Mouse (Mus musculus) adrenal gland, postnatal 36 days (tissue): ENCODE measurements around the gene Tecpr2. TPM values are rescaled to one million over a fixed set of nuclear protein-coding genes. Genes with fewer than 3 reads are reported as not detected.
"Not testable (repeated sequence)": the region's sequence is repeated elsewhere in the genome, so short reads cannot be mapped to it uniquely, and the experiment has no call there.

ENCODE experiments used
- DNase-seq, 2 experiments: peaks; one replicate each; pipeline ENCODE4 v3.0.0; 2021; ENCODE audit warnings: mixed read lengths in 1 of 2
- long read RNA-seq, 2 experiments: library from polyadenylated mRNA; stranded (forward); transcript quantifications; one replicate each; pipeline ENCODE4 v2.0.0; 2021; ENCODE audit warnings: borderline sequencing depth in 2 of 2
- total RNA-seq, 2 experiments: library from RNA; stranded (reverse); gene quantifications; 2 replicates each; pipeline ENCODE4 v1.2.3; 2021

The Tecpr2 gene
- 10 to 100 TPM in 1 of 2 experiments, 1 to 10 TPM in 1; 9.6 to 10.3 TPM for total RNA-seq
- long read RNA-seq, experiment 1, partial matches to known transcripts: 0 of 3 reads
- long read RNA-seq, experiment 1, other reads (novel, unspliced or antisense): 3 of 3 reads
- long read RNA-seq, experiment 2, partial matches to known transcripts: 1 of 1 reads
- long read RNA-seq, experiment 2, other reads (novel, unspliced or antisense): 0 of 1 reads

DNA sequence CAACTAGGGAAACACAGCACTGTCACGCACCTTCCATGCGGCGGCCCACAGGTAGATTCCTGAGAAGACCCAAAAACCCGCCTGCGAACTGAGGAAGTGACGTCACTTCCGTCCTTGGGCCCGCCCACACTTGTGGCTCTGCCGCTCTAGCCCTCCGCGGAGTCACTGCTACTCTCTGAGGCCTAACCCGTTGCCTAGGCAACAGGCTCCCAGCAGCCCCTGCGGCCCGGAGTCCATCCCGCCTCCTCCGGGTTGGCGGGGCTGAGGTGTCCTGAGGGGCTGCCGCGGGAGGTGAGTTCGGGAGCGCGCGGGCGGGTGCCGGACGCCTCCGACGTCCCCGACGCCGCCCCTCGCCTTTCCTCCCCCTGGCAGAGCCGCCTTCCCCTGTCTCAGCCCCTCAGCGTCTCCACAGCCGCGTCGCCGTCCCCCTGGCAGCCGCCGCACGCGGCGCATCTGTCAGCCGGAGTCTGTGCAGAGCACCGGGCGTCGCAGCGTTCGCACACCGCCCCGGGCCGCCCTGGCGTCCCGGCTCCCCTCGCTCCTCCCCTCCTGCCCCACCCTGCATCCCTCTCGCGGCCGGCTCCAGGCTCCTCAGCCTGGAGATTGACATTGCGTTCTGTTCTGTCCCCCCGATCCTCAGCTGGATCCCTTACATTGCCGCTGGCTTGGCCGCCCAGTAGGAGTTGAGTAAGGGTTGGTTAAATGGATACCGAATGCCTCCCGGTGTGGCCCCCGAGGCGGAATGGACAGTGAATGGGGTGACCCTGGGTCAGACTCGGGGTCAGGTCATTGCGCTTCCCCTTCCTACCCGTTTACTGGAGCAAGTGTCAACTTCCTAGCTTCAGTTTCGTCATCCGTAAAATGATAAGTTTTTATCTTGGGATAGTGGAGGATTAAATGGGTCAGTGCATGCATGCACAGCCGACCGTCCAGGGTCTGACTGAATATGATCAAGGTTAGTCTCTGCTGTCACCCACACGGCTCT lies at the start of gene Tecpr2, which contains the start of gene Cinp:
Tecpr2 (plus strand) TSS at position 229 of the 985 bp plus-strand sequence.
Cinp (minus strand) TSS at position 110 of the 985 bp plus-strand sequence.
- peak; percentile 98 to 99 for DNase-seq

DNA sequence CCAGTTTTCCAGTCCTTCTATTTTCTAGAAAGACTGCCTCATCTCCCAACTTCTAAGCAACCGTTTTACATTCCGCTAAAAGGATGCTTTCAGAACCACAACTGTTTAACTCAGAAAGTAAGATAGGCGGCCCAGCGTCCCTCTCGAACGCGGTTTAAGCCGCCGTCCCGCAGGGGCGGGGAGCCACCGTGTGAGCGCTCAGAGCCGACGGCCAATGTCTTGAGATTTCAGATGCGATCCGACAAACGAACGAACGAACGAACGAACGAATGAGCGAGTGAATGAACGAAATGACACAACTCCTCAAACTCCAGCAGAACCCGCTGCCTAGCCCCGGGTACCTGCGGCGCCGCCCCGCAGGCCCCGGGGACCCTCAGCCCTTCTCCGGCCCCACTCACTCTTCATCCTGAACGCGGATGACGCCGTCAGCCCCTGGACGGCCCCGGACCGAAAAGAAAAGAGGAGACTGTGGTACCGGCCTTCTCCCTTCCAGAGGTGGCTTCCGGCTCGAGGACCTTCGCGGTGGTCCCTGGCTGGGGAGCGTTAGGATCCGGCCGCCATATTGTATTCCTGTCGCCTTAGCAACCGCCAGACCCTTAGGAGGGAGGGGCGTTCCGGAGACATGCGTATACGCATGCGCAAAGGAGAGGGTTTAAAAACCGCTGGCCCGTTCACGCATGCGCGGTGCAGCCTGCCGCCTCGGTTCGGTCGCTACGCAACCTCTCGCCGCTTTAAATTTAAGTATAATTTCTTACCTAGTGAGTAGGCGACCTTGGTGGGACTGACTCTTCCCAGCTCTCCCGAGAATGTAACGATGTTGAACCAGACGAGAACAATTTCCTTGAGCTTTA lies 48.5 kb upstream of the Tecpr2 start, which contains the start of gene Mok:
Mok (minus strand) TSS at position 592 of the 851 bp plus-strand sequence.
- DNase-seq: peak; percentile 95 to 96

- no peak for DNase-seq
Measured at GRCm38 (mm10) chr12:110841731-110842493, 47.2 kb upstream of the Tecpr2 start.

- DNase-seq: peak; percentile 89
Measured at GRCm38 (mm10) chr12:110843194-110844048, 45.6 kb upstream of the Tecpr2 start.

DNA sequence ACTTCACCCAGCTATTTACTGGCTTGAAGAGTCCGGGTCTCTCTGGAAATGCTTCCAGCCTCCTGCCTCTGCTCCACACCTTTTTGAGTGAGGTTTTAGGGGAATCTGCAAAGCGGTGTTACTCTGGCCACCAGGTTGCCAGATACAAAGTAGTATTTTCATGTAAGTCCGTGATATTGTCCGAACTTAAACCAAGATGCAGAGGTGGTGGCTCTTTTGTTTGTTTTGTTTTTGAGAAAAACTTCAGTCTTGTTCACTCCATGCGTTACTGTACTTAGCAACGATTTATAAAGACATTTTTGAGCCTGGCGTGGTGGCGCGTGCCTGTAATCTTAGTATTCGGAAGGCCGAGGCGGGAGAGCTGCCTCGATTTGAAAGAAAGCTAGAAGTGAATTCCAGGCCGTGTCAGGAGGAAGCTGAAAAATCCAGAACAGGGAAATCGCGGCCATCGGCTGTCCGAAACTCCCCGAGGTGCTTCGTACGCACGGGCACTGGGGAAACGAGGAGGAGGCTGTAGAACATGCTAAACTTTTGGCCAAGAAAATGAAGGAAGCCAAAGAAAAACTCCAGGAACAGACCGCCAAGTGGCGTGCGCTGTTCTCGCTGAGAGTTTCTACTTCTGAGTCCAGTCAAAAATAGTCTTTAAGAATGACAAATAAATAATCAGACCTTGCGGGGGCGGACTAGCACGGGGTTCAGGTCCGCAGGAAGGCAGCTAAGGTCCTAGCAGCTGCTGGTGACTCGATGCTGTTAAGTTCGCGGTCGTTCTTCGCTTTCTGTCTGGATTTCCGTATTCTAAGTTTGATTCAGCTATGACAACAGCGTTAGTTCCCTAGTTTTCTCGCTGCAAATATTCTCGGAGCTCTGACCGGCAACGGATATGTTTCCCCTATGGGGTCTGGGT lies 44.6 kb upstream of the Tecpr2 start:
- peak; percentile 52 to 62 for DNase-seq

DNA sequence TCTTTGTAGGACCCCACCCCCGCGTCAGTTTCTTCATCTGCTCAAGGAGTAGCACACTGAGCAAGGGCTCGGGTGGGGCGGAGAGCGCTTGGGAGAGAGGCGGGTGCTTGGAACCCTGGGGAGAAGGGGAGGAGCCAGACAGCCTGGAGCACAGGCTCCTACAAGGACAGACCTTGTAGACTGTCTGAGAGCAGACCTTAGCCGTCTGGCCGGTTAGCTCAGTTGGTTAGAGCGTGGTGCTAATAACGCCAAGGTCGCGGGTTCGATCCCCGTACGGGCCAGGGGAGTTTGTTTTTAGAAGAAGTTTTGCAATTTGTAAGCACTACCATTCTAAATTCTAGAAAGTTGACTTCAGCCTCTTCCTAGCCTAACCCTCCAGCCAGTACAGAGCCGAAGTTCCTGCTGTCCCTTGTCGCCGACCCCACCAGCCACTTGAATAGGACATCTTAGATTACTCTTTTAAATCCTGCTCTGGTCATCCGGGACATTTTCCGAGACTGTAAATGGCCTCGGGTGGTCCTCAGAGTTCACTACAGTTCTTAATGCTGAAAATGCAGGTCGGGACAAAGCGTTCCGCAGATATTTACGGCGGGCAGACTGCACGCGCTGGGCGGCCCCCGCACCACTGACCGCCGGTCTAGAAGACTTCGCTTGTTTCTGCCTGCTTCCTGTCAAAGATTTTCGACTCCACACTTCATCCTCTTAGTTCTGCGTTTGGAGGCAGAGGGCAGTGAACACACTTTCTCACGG lies 43.8 kb upstream of the Tecpr2 start:
- DNase-seq: peak; percentile 95

GRCm38 (mm10) chr12:110846191-110846765 lies 42.8 kb upstream of the Tecpr2 start:
- no peak for DNase-seq

DNA sequence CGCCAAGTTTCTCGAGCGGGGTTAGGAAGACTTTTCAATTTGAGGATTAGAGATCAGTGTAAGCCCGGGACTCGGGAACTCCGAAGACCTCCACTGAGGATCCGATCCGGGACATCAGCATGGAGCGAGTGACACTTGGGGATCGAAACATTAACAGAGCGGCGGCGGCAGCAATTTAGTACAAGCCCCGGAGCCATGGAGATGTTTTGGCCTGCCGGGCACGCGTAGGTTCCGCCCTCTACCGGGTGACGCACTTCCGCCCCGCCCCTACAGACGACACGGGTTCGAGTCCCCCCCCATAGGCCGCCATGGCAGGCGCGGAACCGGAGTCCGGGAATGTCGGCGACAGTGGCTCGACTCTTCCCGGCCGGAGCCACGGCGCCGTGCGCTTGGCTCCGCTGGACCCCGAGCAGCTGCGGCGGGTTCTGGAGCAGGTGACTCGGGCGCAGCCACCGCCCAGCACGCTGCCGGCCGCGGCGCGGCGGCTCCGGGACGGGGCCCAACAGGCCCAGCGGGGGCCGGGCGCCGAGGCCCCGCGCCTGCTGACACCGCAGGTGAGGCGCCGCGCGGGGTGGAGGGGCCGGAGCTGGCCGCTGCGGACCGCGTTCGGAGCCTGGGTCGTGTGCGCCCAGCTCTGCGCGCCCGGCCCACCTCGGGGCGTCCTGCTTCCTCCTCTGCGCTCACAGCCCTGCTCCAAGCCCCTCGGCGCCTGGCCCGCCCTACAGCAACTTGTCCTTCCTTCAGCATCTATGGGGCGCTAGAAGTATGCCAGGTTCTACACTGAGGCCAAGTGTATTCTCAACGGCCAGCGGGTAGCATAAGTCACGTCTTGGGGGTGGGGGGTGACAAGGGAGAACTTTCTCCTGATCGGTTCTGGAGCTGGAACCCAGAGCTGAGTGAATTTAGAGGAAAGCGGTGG lies 38.8 kb upstream of the Tecpr2 start, which contains the start of gene Zfp839:
Zfp839 (plus strand) TSS at position 244 of the 919 bp plus-strand sequence.
- peak; percentile 90 to 93 for DNase-seq

DNA sequence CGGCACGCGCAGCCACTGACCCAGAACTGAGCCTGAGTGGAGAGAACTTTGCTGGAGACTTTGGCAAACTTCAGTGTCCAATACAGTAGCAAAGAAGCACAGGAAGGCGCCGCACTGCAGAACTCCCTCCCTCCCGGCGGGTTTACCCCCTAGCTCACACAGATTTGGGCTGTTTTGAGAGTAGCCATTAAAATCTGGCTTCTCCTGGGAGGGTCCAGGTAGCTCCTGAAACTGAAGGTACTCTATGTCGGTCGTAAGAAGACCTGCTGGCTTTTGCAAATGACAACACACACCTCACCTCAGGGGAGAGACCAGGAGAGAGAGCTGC lies 38.2 kb upstream of the Tecpr2 start:
- DNase-seq: no peak

- DNase-seq: peak; percentile 34 to 42
Measured at GRCm38 (mm10) chr12:110851414-110851813, 37.6 kb upstream of the Tecpr2 start.

GRCm38 (mm10) chr12:110851923-110852322 lies 37.1 kb upstream of the Tecpr2 start:
- no peak for DNase-seq

DNA sequence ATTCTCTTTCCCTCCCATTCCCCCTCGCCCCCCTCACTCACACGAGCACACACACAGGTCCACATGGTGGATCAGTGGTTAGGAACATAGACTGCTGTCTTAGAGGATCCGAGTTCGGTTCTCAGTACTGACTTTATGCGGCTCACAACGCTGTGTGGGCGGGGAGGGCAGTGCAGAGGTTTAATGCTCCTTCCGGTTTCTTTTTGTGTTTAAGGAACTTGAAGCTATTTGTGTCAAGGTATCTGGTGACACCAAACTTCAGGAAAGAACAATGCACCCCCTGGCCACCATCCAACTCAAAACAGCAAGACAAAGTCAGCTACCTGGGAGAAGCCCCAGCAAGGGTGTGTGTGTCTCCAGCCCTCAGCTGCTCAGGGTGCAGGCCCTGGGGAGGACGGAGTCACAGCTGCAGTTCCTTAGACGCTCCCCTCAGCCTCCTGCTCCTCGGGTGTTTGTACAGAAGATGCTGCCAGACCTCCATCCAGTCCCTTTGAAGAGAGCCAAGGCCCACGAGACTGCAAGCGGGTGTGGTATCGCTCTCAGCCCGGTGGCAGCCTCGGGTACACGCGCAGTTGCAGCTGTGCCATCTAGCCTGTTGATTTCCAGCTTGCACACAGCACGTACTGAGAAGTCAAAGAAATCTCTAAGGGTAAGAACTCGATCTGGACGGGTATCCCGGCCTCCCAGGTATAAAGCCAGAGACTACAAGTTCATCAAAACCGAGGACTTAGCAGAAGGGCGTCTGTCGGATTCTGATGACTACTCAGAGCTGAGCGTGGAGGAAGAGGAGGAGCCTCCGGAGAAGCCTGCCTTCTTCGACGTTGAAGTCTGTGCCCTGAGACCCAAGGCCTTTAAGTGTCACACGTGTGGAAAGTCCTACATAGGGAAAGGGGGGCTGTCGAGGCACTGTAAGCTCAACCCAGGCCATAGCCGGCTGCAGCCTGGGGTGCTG lies 34.0 kb upstream of the Tecpr2 start:
- no peak for DNase-seq

DNA sequence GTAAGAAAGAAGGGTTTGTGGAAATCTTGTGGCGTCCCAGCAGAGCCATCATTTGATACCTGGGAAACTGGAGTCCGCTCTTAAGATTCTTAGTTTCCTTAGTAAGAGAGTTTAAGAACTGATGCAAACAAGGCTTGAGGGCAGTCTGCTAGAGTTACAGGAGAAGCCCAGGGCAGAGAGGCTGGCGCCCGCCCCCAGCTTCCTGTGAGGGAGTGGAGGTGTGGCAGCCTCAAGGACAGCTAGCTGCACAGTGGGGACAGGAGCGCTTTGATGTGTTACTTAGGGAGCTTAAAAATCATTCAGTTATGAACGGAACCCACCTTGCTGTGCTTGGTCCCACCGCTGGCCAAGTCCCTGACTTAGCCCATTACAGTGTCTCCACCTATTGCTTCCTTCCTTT lies 31.9 kb upstream of the Tecpr2 start:
- peak; percentile 62 to 71 for DNase-seq

DNA sequence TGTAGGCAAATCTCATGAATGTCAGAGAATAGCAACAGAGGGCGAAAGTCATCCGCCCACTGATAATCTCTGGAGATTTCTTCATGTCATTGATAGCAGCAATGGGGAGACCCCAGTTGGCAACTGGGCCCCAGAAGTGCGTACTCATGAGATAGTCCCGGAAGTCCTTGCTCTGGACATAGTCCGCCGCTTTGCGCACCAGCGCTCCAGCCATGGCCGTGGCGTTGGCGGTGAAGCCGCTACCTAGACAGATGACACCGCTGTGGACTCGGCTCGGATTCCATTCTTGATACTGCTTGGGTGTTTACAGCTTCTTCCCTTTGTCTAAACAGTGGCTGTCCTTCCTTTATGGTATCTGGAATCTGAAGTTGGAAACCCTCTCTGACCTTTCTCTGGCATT lies 30.4 kb upstream of the Tecpr2 start:
- not testable (repeated sequence) for DNase-seq

DNA sequence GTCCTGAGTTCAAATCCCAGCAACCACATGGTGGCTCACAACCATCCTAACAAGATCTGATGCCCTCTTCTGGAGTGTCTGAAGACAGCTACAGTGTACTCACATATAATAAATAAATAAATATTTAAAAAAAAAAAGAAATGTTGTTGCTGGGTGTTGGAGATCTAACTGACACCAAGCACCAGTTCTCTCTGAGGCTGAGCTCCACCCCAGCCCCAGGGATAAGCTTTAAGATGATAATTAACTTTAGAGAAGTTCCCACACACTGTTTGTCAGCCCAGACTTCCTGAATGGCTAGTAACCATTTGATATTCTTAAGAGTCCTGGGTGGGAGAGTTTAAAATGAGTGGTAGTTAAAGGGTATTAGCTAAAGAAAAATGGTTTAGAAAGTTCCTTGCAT lies 28.8 kb upstream of the Tecpr2 start:
- no peak for DNase-seq

GRCm38 (mm10) chr12:110861256-110861655 lies 27.8 kb upstream of the Tecpr2 start:
- no peak for DNase-seq
